Mouse (Mus musculus) olfactory bulb, adult 2 months (tissue): ENCODE data around the gene C1qtnf5. TPM values are rescaled to one million over a fixed set of nuclear protein-coding genes. Genes with fewer than 3 reads are reported as not detected.

ENCODE experiments used
- H3K27ac ChIP-seq: fragments of 200-500 bp; 2 replicates; pipeline ENCODE4 v1.5.1; 2012; ENCODE audit warnings: low read depth, low read length; ENCODE audit not compliant: insufficient read depth
- H3K4me1 ChIP-seq: fragments of 200-500 bp; 2 replicates; pipeline ENCODE4 v1.6.1; 2012; ENCODE audit warnings: low read length; ENCODE audit not compliant: control insufficient read depth, insufficient read depth
- H3K4me3 ChIP-seq: fragments of 200-500 bp; 2 replicates; pipeline ENCODE4 v1.5.1; 2012; ENCODE audit warnings: mild to moderate bottlenecking, low read depth, low read length, moderate library complexity; ENCODE audit not compliant: insufficient read depth
- CTCF ChIP-seq: fragments of 200-500 bp; IDR thresholded peaks from 2 replicates; pipeline ENCODE4 v1.5.1; 2012; ENCODE audit warnings: low read depth, mild to moderate bottlenecking, low read length, moderate library complexity; ENCODE audit not compliant: insufficient read depth
- POLR2A ChIP-seq: fragments of 200-500 bp; IDR thresholded peaks from 2 replicates; pipeline ENCODE4 v1.6.1; 2012; ENCODE audit warnings: mild to moderate bottlenecking, low read depth, low read length, moderate library complexity; ENCODE audit not compliant: insufficient read depth
- WGBS: fragments of 180-500 bp; shearing (Covaris S2); methylation state at CpG from one replicate; pipeline ENCODE4 v1.1.7; 2018; 5-methylcytosine and 5-hydroxymethylcytosine counted together
- polyA plus RNA-seq: library from polyadenylated mRNA; stranded (reverse); fragments of >200 nt; gene quantifications from 2 replicates; pipeline ENCODE4 v1.2.4, GENCODE M21; 2012; ENCODE audit warnings: low replicate concordance; ENCODE audit not compliant: missing spikeins, insufficient read depth, insufficient read length

The C1qtnf5 gene
- polyA plus RNA-seq, 1 experiment = not detected

GRCm38 (mm10) chr9:44071914-44072598 is 35.0 kb upstream of the C1qtnf5 start:
- WGBS = 57% methylated on average over 11 of the region's 11 CpGs
- TF ChIP-seq CTCF (no peak), POLR2A (no peak)

GRCm38 (mm10) chr9:44072599-44072915 is 34.5 kb upstream of the C1qtnf5 start:
- Histone ChIP-seq H3K4me3 (no peak overlapping the region), H3K4me1 (peaks cover 38% of the 10 kb centered on the region), H3K27ac (peak overlapping the region; percentile 81)
- TF ChIP-seq POLR2A = no peak
- 42% methylated on average over 4 of the region's 4 CpGs for WGBS

More at GRCm38 (mm10) chr9:44071914-44072598, 35.0 kb upstream of the C1qtnf5 start:
- Histone ChIP-seq H3K27ac (peak overlapping the region; percentile 81), H3K4me1 (peaks cover 35% of the 10 kb centered on the region), H3K4me3 (no peak overlapping the region)

DNA sequence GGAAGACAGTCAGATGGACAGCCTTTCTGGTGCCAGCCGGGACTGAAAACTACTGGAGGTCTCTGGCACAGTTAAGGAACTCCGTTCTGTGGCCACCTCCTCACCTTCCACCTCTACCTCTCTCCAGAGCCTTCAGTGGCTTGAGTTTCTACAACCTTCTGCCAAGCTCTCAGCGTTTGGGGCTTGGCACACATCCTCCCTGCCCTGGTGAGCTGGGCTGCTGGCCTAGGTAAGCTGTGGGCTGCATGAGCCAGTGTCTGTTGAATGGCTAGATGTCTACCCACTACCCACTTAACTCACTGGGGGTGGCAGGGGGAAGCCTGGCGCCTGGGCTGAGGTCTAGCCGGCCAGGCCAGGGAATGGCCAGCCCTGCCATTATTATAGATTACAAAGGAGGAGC is 33.9 kb upstream of the C1qtnf5 start:
- peaks cover 38% of the 10 kb centered on the region for H3K4me1 ChIP-seq
- no peak for TF ChIP-seq CTCF
- TF ChIP-seq POLR2A = no peak
- H3K27ac ChIP-seq = peak overlapping the region; percentile 67; the same call in 1 of the 2 replicates
- WGBS = 58% methylated on average over 5 of the region's 5 CpGs
- no peak overlapping the region for H3K4me3 ChIP-seq

DNA sequence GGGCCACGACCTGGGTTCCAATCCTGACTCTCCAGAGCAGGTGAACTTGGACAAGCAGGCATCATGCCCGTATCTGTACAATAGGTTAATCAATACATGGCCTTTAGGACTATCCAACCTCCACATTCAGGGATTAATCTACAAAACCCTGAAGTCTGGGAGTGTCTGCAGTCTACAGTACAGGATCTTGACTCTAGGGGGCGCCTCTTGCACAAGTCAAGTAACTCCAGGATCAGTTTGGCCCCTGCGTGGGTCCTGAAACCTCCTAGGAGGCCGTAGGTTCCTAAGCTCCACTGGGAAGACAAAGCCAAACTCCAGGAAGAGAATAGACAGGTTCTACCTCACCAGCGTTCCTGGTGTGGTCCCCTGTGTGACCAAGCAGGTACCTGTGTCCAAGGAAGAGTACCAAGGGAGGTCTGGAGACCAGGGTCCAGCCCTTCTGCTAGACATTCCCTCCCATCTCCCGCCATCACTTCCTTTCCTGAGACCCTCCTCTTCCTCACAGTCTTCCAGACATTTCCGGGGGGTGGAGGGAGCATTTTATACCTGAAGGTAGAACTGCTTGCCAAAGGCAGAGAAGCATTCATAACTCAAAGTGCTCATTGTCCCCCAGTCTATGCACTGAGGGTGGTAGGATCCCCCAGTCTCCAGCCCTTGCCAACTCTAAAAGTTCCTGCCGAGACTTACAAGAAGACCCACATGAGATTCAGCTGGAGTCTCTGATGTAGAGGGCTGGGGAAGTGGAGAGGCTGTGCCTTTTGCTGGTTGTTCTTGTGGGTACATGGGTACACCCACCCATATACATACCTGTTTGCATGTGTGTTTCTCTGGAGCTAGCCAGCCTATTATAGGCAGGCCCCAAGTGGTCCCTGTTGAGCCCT is 32.4 kb upstream of the C1qtnf5 start:
- H3K4me3 ChIP-seq = no peak overlapping the region
- TF ChIP-seq CTCF (0 out of 2 replicates have a peak, but pooled peaks have one; percentile 26), POLR2A (no peak)
- no peak overlapping the region for H3K27ac ChIP-seq
- WGBS = 70% methylated on average over 9 of the region's 9 CpGs
- peaks cover 51% of the 10 kb centered on the region for H3K4me1 ChIP-seq

- 80% methylated on average over 24 of the region's 24 CpGs for WGBS
- H3K4me3 ChIP-seq = no peak overlapping the region
- no peak overlapping the region for H3K27ac ChIP-seq
- no peak for TF ChIP-seq POLR2A
- TF ChIP-seq CTCF = no peak
- peaks cover 58% of the 10 kb centered on the region for H3K4me1 ChIP-seq
Measured at GRCm38 (mm10) chr9:44075276-44075995, 31.6 kb upstream of the C1qtnf5 start.

- Histone ChIP-seq H3K4me1 (peaks cover 59% of the 10 kb centered on the region), H3K27ac (no peak overlapping the region), H3K4me3 (no peak overlapping the region)
- TF ChIP-seq CTCF = no peak
- TF ChIP-seq POLR2A = no peak
- 76% methylated on average over 16 of the region's 16 CpGs for WGBS
Measured at GRCm38 (mm10) chr9:44075996-44076763, 30.9 kb upstream of the C1qtnf5 start.

DNA sequence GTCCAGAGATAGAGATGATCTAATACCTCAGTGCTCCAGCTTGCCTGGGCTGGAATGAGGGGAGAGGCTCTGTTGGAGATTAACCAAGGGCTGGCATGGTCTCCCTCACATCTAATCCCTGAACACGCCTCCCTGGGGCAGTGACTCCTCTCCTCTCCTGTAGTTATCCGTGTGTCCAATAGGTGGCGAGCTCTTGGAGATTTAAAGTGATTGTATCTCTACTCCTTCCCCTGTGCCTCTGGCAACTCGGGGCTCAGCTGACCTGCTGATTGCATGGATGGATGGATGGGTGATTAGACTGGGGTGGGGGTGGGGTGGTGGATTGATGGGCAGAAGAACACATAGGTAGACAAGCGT is 30.3 kb upstream of the C1qtnf5 start:
- Histone ChIP-seq H3K4me3 (no peak overlapping the region), H3K27ac (no peak overlapping the region), H3K4me1 (peaks cover 60% of the 10 kb centered on the region)
- peak; percentile 20; the same call in 1 of the 2 replicates for TF ChIP-seq CTCF
- TF ChIP-seq POLR2A = no peak
- WGBS = 18% methylated on average over 5 of the region's 5 CpGs

- TF ChIP-seq POLR2A = no peak
- no peak for TF ChIP-seq CTCF
- no peak overlapping the region for H3K4me3 ChIP-seq
- no peak overlapping the region for H3K27ac ChIP-seq
- 92% methylated on average over 11 of the region's 11 CpGs for WGBS
- H3K4me1 ChIP-seq = peaks cover 54% of the 10 kb centered on the region
Measured at GRCm38 (mm10) chr9:44077266-44077910, 29.7 kb upstream of the C1qtnf5 start.
